Mouse (Mus musculus) E14TG2a.4 (cell line): ENCODE measurements around the gene Olfr1156.

Source experiments
- CTCF ChIP-seq: conservative IDR thresholded peaks from 2 replicates; pipeline ENCODE4 v1.5.1; 2014; ENCODE audit warnings: low read length
- POU5F1 ChIP-seq: IDR thresholded peaks from 2 replicates; pipeline ENCODE4 v1.6.1; 2014; ENCODE audit warnings: low read length, borderline replicate concordance

GRCm38 (mm10) chr2:87968199-87968598, 15.3 kb upstream of the Olfr1156 start, which contains the start of gene Olfr1157:
- TF ChIP-seq CTCF: no peak
- TF ChIP-seq POU5F1: no peak
